Mouse (Mus musculus) lung, postnatal 0 days (tissue): ENCODE results near the gene Ugt1a5. TPM values are rescaled to one million over a fixed set of nuclear protein-coding genes. Genes with fewer than 3 reads are reported as not detected.

ENCODE experiments used
- ATAC-seq: fragments of 200-750 bp; cut with Nextera tagmentation; 2 replicates; pipeline ENCODE4 v1.8.0; 2017; ENCODE audit warnings: moderate library complexity
- DNase-seq: peaks from one replicate; pipeline ENCODE4 v3.0.0-alpha.2; 2016; ENCODE audit warnings: low spot score
- H3K27ac ChIP-seq: fragments of 300-500 bp; sonication (generic); 2 replicates; pipeline ENCODE4 v1.5.1; 2014; ENCODE audit warnings: antibody characterized with exemption, mild to moderate bottlenecking, low read length, mixed read lengths
- H3K27me3 ChIP-seq: fragments of 300-500 bp; sonication (generic); replicated peaks from 2 replicates; pipeline ENCODE4 v1.6.1; 2014; ENCODE audit warnings: low read length, mixed read lengths; ENCODE audit not compliant: insufficient read depth
- H3K36me3 ChIP-seq: fragments of 300-500 bp; sonication (generic); 2 replicates; pipeline ENCODE4 v1.6.1; 2014; ENCODE audit warnings: low read length, mixed read lengths; ENCODE audit not compliant: insufficient read depth
- H3K4me1 ChIP-seq: fragments of 300-500 bp; sonication (generic); 2 replicates; pipeline ENCODE4 v1.6.1; 2014; ENCODE audit warnings: antibody characterized with exemption, low read depth, low read length, mixed read lengths; ENCODE audit not compliant: insufficient read depth
- H3K4me2 ChIP-seq: fragments of 300-500 bp; sonication (generic); replicated peaks from 2 replicates; pipeline ENCODE4 v1.6.1; 2014; ENCODE audit warnings: low read depth, mild to moderate bottlenecking, low read length, moderate library complexity, mixed read lengths
- H3K4me3 ChIP-seq: fragments of 300-500 bp; sonication (generic); 2 replicates; pipeline ENCODE4 v1.5.1; 2014; ENCODE audit warnings: low read depth, low read length
- H3K9ac ChIP-seq: fragments of 300-500 bp; sonication (generic); replicated peaks from 2 replicates; pipeline ENCODE4 v1.6.1; 2014; ENCODE audit warnings: low read depth, mild to moderate bottlenecking
- H3K9me3 ChIP-seq: fragments of 300-500 bp; sonication (generic); 2 replicates; pipeline ENCODE4 v1.6.1; 2016; ENCODE audit warnings: low read length, mixed read lengths
- CTCF ChIP-seq: IDR thresholded peaks from 2 replicates; pipeline ENCODE4 v1.5.1; 2016; ENCODE audit warnings: antibody characterized with exemption, mild to moderate bottlenecking
- EP300 ChIP-seq: IDR thresholded peaks from 2 replicates; pipeline ENCODE4 v1.6.1; 2016; ENCODE audit warnings: antibody characterized with exemption, mild to moderate bottlenecking, control low read depth
- WGBS: fragments of 180-500 bp; shearing (Covaris S2); extraction: QIAGEN DNeasy Blood & Tissue Kit; methylation state at CpG from one replicate; pipeline ENCODE4 v1.1.7; 2014; 5-methylcytosine and 5-hydroxymethylcytosine counted together
- polyA plus RNA-seq: library from polyadenylated mRNA; unstranded; fragments of >200 nt; fragmentation: Nextera tagmentation; extraction: Ambion mirVana; gene quantifications from 2 replicates; pipeline ENCODE4 v1.2.1, GENCODE M21; 2015

The Ugt1a5 gene
- polyA plus RNA-seq, 1 experiment from 2014 or later: not detected

- no peak overlapping the region for H3K27ac ChIP-seq
- no peaks in the 10 kb centered on the region for H3K27me3 ChIP-seq
- ATAC-seq: no peak
Observed at GRCm38 (mm10) chr1:88248658-88249057, 82.8 kb downstream of the Ugt1a5 start.

GRCm38 (mm10) chr1:88249596-88249995, 83.8 kb downstream of the Ugt1a5 start:
- Histone ChIP-seq H3K27ac (no peak overlapping the region), H3K4me2 (no peak overlapping the region), H3K9me3 (peaks cover 66% of the 10 kb centered on the region), H3K4me3 (no peak overlapping the region), H3K9ac (no peak overlapping the region), H3K27me3 (no peaks in the 10 kb centered on the region), H3K36me3 (no peaks in the 10 kb centered on the region), H3K4me1 (no peaks in the 10 kb centered on the region)
- ATAC-seq: no peak
- WGBS: 75% methylated on average over 7 of the region's 7 CpGs
- DNase-seq: no peak
- TF ChIP-seq EP300 (no peak), CTCF (no peak)

More at GRCm38 (mm10) chr1:88248658-88249057, 82.8 kb downstream of the Ugt1a5 start:
- WGBS: 64% methylated on average over 4 of the region's 4 CpGs
- H3K9me3 ChIP-seq: peaks cover 64% of the 10 kb centered on the region
- no peaks in the 10 kb centered on the region for H3K4me1 ChIP-seq
- DNase-seq: no peak
- no peak overlapping the region for H3K9ac ChIP-seq
- H3K4me2 ChIP-seq: no peak overlapping the region
- H3K36me3 ChIP-seq: no peaks in the 10 kb centered on the region
- TF ChIP-seq CTCF (no peak), EP300 (no peak)
- H3K4me3 ChIP-seq: no peak overlapping the region

- ATAC-seq (no peak), DNase-seq (no peak)
- no peaks in the 10 kb centered on the region for H3K4me1 ChIP-seq
- H3K4me2 ChIP-seq: no peak overlapping the region
- no peak overlapping the region for H3K27ac ChIP-seq
- TF ChIP-seq CTCF (no peak), EP300 (no peak)
- H3K9me3 ChIP-seq: peaks cover 64% of the 10 kb centered on the region
- no peaks in the 10 kb centered on the region for H3K36me3 ChIP-seq
- no peak overlapping the region for H3K4me3 ChIP-seq
- H3K27me3 ChIP-seq: no peaks in the 10 kb centered on the region
- no peak overlapping the region for H3K9ac ChIP-seq
- 76% methylated on average over 5 of the region's 5 CpGs for WGBS
Observed at GRCm38 (mm10) chr1:88250023-88250422, 84.2 kb downstream of the Ugt1a5 start.

- Histone ChIP-seq H3K4me2 (no peak overlapping the region), H3K4me3 (no peak overlapping the region), H3K4me1 (no peaks in the 10 kb centered on the region), H3K9me3 (peaks cover 46% of the 10 kb centered on the region), H3K27me3 (no peaks in the 10 kb centered on the region), H3K36me3 (no peaks in the 10 kb centered on the region), H3K27ac (no peak overlapping the region), H3K9ac (no peak overlapping the region)
- TF ChIP-seq EP300: no peak
- no peak for TF ChIP-seq CTCF
- ATAC-seq: no peak
- 69% methylated on average over 8 of the region's 8 CpGs for WGBS
- no peak for DNase-seq
Observed at GRCm38 (mm10) chr1:88253106-88253505, 87.3 kb downstream of the Ugt1a5 start.

DNA sequence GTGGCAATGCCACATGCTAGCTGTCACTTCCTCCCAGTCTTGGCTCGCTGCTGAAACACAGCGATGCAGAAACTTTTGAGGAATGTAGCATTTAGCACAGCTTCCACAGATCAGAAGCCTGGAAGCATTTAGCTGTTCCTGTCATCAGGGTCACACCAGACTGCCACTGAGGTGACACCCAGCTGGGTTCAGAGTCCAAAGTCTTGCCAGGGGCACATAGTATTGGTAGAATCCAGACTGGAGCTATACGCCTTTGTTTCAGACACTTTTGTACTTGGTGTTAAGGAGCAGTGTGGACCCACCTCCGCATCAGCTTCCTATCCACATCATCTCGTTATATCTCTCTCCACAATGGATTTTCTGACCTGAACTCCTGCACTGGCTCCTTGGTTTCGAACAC, 87.7 kb downstream of the Ugt1a5 start:
- no peaks in the 10 kb centered on the region for H3K4me1 ChIP-seq
- TF ChIP-seq EP300 (no peak), CTCF (no peak)
- no peak overlapping the region for H3K4me2 ChIP-seq
- 66% methylated on average over 6 of the region's 6 CpGs for WGBS
- no peaks in the 10 kb centered on the region for H3K36me3 ChIP-seq
- H3K9ac ChIP-seq: no peak overlapping the region
- no peak for DNase-seq
- no peak overlapping the region for H3K27ac ChIP-seq
- H3K9me3 ChIP-seq: peaks cover 42% of the 10 kb centered on the region
- H3K4me3 ChIP-seq: no peak overlapping the region
- H3K27me3 ChIP-seq: no peaks in the 10 kb centered on the region
- no peak for ATAC-seq

- Histone ChIP-seq H3K4me1 (0 out of 2 replicates have a peak, but pooled peaks cover 7% of the 10 kb centered on the region), H3K9ac (no peak overlapping the region), H3K36me3 (peaks cover under 1% of the 10 kb centered on the region; the same call in 1 of the 2 replicates), H3K9me3 (peaks cover 29% of the 10 kb centered on the region), H3K27ac (no peak overlapping the region), H3K4me2 (no peak overlapping the region), H3K27me3 (no peaks in the 10 kb centered on the region), H3K4me3 (no peak overlapping the region)
- 84% methylated on average over 12 of the region's 12 CpGs for WGBS
- TF ChIP-seq CTCF: no peak
- no peak for TF ChIP-seq EP300
- DNase-seq (no peak), ATAC-seq (no peak)
Observed at GRCm38 (mm10) chr1:88254793-88255465, 89.1 kb downstream of the Ugt1a5 start.
